Mouse (Mus musculus): Measurements from ENCODE around the gene Hoxd9.

GRCm38 (mm10) chr2:74739476-74739800 is 41.9 kb downstream of the Hoxd9 start:
- TF ChIP-seq ETS1 (conservative IDR thresholded peaks at IDR 0.05; ENCODE audit: low read depth, low read length): no peak
- TF ChIP-seq CTCF (conservative IDR thresholded peaks at IDR 0.05 in 1 of 2, IDR thresholded peaks at IDR 0.05 in 1 of 2; ENCODE audit: low read depth in 2 of 2, low read length in 2 of 2): no peak
- no peak for TF ChIP-seq CHD2 (IDR thresholded peaks at IDR 0.05; ENCODE audit: low read length)
- no peak for TF ChIP-seq POLR2A (IDR thresholded peaks at IDR 0.05; ENCODE audit: low read depth, low read length)
- TF ChIP-seq GABPA (IDR thresholded peaks at IDR 0.05; ENCODE audit: insufficient replicate concordance, low read depth, low read length): no peak
- no peak for TF ChIP-seq MAZ (IDR thresholded peaks at IDR 0.05; ENCODE audit: low read depth, low read length)
- TF ChIP-seq CHD1 (IDR thresholded peaks at IDR 0.05; ENCODE audit: low read depth, low read length): no peak
- TF ChIP-seq ZC3H11A (IDR thresholded peaks at IDR 0.05; ENCODE audit: low read depth, low read length): no peak
- no peak for TF ChIP-seq EP300 (IDR thresholded peaks at IDR 0.05; ENCODE audit: low read length)
- no peak for TF ChIP-seq JUND (conservative IDR thresholded peaks at IDR 0.05; ENCODE audit: low read depth, low read length)
- no peak for TF ChIP-seq ZKSCAN1 (IDR thresholded peaks at IDR 0.05; ENCODE audit: borderline replicate concordance, low read depth, low read length)
- TF ChIP-seq NELFE (IDR thresholded peaks at IDR 0.05; ENCODE audit: low read depth, low read length): no peak

All from CH12.LX (cell line).